Mouse (Mus musculus) c-Kit-positive CD71-positive TER-119-negative erythroid progenitor cells, embryonic 14.5 days (primary cell): Measurements from ENCODE around the gene Qrich1.
"Not testable (repeated sequence)": the region's sequence is repeated elsewhere in the genome, so short reads cannot be mapped to it uniquely, and the experiment has no call there.

ENCODE experiments used
- DNase-seq: peaks from one replicate; pipeline ENCODE4 v3.0.0-alpha.2; 2013; ENCODE audit warnings: low read depth

Gene Qrich1

GRCm38 (mm10) chr9:108587571-108588180, 71.1 kb downstream of the Qrich1 start:
- DNase-seq, result no peak

- no peak for DNase-seq
These were observed 72.6 kb downstream of the Qrich1 start for GRCm38 (mm10) chr9:108589229-108589628.

- DNase-seq, result no peak
These were observed 74.9 kb downstream of the Qrich1 start for GRCm38 (mm10) chr9:108591462-108591861.

- DNase-seq, result no peak
These were observed 77.7 kb downstream of the Qrich1 start for GRCm38 (mm10) chr9:108594354-108594753.

GRCm38 (mm10) chr9:108596998-108597764, 80.6 kb downstream of the Qrich1 start, which contains the start of gene P4htm:
Gene P4htm (minus strand): TSS chr9:108597667.
- no peak for DNase-seq

GRCm38 (mm10) chr9:108599021-108599566, 82.5 kb downstream of the Qrich1 start:
- no peak for DNase-seq

- DNase-seq, result no peak
These were observed 83.4 kb downstream of the Qrich1 start for GRCm38 (mm10) chr9:108600011-108600410.

- DNase-seq, result no peak
These were observed 85.4 kb downstream of the Qrich1 start for GRCm38 (mm10) chr9:108601986-108602385.

- not testable (repeated sequence) for DNase-seq
These were observed 91.3 kb downstream of the Qrich1 start for GRCm38 (mm10) chr9:108607929-108608328.

GRCm38 (mm10) chr9:108608889-108609288, 92.3 kb downstream of the Qrich1 start:
- DNase-seq, result no peak
